Mouse (Mus musculus) liver, postnatal 0 days (tissue): ENCODE measurements at regions not wholly inside any gene's neighbourhood (a gene's known extent, or its start where the extent isn't known, plus 50 kb on each side); places are given as distances from the start of the nearest gene placed in this dataset.

Source experiments
- ATAC-seq: fragments of 200-750 bp; cut with Nextera tagmentation; 2 replicates; pipeline ENCODE4 v1.8.0; 2017; ENCODE audit warnings: mild to moderate bottlenecking, moderate library complexity
- DNase-seq: peaks from one replicate; pipeline ENCODE4 v3.0.0-alpha.2; 2016
- H3K27ac ChIP-seq: fragments of 300-500 bp; sonication (generic); 2 replicates; pipeline ENCODE4 v1.5.1; 2014; ENCODE audit warnings: antibody characterized with exemption, moderate library complexity, mild to moderate bottlenecking, low read depth
- H3K27me3 ChIP-seq: fragments of 300-500 bp; sonication (generic); 2 replicates; pipeline ENCODE4 v1.6.1; 2014; ENCODE audit warnings: low read length, control low read depth, mixed read lengths; ENCODE audit not compliant: insufficient read depth
- H3K36me3 ChIP-seq: fragments of 300-500 bp; sonication (generic); replicated peaks from 2 replicates; pipeline ENCODE4 v1.6.1; 2014; ENCODE audit warnings: mild to moderate bottlenecking, control low read depth, low read length, moderate library complexity, mixed read lengths; ENCODE audit not compliant: insufficient read depth
- H3K4me1 ChIP-seq: fragments of 300-500 bp; sonication (generic); 2 replicates; pipeline ENCODE4 v1.6.1; 2014; ENCODE audit warnings: antibody characterized with exemption, mild to moderate bottlenecking, control low read depth; ENCODE audit not compliant: insufficient read depth
- H3K4me2 ChIP-seq: fragments of 300-500 bp; sonication (generic); 2 replicates; pipeline ENCODE4 v1.6.1; 2014; ENCODE audit warnings: low read depth, mild to moderate bottlenecking, low read length, moderate library complexity, mixed read lengths
- H3K4me3 ChIP-seq: fragments of 300-500 bp; sonication (generic); 2 replicates; pipeline ENCODE4 v1.5.1; 2014; ENCODE audit warnings: low read depth, low read length
- H3K9ac ChIP-seq: fragments of 300-500 bp; sonication (generic); replicated peaks from 2 replicates; pipeline ENCODE4 v1.6.1; 2014; ENCODE audit warnings: mild to moderate bottlenecking, moderate library complexity
- H3K9me3 ChIP-seq: fragments of 300-500 bp; sonication (generic); 2 replicates; pipeline ENCODE4 v1.6.1; 2016; ENCODE audit warnings: mild to moderate bottlenecking, control low read depth, low read length, mixed read lengths
- CTCF ChIP-seq: sonication (generic); IDR thresholded peaks from 2 replicates; pipeline ENCODE4 v1.5.1; 2016; ENCODE audit warnings: antibody characterized with exemption, low read depth
- EP300 ChIP-seq: IDR thresholded peaks from 2 replicates; pipeline ENCODE4 v1.6.1; 2016; ENCODE audit warnings: antibody characterized with exemption, low read depth, mild to moderate bottlenecking
- WGBS: fragments of 180-500 bp; shearing (Covaris S2); extraction: QIAGEN DNeasy Blood & Tissue Kit; methylation state at CpG from one replicate; pipeline ENCODE4 v1.1.7; 2014; ENCODE audit not compliant: insufficient replicate concordance; 5-methylcytosine and 5-hydroxymethylcytosine counted together

DNA sequence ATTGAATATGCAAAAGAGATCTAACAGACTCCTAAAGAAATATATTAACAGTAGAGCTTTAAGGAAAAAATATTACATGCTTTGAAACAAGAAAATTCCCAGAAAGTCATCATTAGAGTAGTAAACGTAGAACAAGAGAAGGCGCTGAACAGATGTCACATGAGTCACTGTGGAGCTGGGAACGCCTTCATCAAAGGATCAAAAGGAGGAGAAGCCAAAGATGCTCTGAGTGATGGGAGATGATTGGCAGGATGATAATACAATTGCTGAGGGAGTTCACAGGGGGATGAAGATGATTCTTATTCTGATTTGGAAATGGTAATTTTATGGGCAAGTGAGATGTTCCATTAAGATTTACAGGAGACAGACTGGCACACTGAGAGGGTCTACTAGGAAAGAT is 417.1 kb upstream of the Syt1 start:
- Histone ChIP-seq H3K4me2 (no peak overlapping the region), H3K9ac (no peak overlapping the region), H3K36me3 (no peaks in the 10 kb centered on the region), H3K4me1 (no peaks in the 10 kb centered on the region), H3K27ac (no peak overlapping the region), H3K9me3 (no peaks in the 10 kb centered on the region), H3K27me3 (no peaks in the 10 kb centered on the region), H3K4me3 (no peak overlapping the region)
- DNase-seq (no peak), ATAC-seq (no peak)
- 73% methylated on average over 3 of the region's 3 CpGs for WGBS
- TF ChIP-seq EP300: no peak
- no peak for TF ChIP-seq CTCF

DNA sequence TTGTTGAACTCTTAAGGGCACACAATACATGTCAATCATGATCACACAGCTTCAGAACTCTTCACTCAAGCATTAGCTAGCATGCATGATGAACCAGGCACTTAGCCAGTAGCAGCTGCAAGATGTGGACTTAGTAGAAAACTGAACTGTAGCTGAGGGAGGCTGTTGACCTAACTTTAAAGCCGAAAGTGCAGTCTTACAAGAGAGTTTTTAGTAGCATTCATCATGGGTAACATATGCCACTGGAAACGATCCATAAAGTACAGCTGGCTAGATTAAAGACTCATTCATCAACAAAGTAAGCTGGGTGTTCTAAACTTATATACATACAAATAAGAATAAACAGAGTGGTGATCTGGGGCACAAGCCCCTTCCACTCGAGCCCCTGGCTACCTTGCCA is 396.2 kb upstream of the Syt1 start:
- ATAC-seq: no peak
- DNase-seq: no peak
- no peak for TF ChIP-seq CTCF
- TF ChIP-seq EP300: no peak
- Histone ChIP-seq H3K4me2 (no peak overlapping the region), H3K27me3 (no peaks in the 10 kb centered on the region), H3K9ac (no peak overlapping the region), H3K9me3 (no peaks in the 10 kb centered on the region), H3K27ac (no peak overlapping the region), H3K36me3 (no peaks in the 10 kb centered on the region), H3K4me1 (no peaks in the 10 kb centered on the region), H3K4me3 (no peak overlapping the region)
- WGBS: 58% methylated on average over 3 of the region's 3 CpGs

DNA sequence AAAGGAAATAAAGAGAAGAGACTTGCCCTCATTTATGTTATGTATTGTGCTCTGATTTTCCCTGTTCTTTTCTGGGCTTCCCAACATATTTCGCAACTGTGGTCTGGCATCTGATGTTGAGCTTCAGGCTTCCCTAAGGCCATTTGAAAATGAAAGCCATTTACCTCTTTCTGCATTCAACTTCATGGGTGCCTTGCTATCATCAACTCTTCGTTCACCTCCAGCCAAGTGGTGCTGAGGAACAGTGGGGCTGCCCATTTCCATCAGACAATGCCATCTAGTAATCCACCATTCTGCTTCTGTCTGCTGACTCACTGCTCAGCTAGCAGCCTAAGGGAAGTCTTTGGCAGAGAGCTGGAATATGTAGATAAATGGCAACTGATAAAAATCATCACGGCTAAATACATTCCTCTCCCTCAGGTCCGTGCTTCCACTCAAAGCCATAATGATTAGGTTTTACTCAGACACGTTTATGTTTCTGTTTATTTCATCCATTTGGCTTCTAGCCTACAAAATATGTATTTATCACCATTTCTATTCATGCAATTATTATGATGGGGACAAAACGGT is 394.4 kb upstream of the Syt1 start:
- Histone ChIP-seq H3K4me1 (no peaks in the 10 kb centered on the region), H3K4me3 (no peak overlapping the region), H3K9ac (no peak overlapping the region), H3K27me3 (no peaks in the 10 kb centered on the region), H3K27ac (no peak overlapping the region), H3K9me3 (no peaks in the 10 kb centered on the region), H3K36me3 (no peaks in the 10 kb centered on the region), H3K4me2 (no peak overlapping the region)
- 71% methylated on average over 6 of the region's 6 CpGs for WGBS
- ATAC-seq: no peak
- TF ChIP-seq EP300 (no peak), CTCF (no peak)
- no peak for DNase-seq

DNA sequence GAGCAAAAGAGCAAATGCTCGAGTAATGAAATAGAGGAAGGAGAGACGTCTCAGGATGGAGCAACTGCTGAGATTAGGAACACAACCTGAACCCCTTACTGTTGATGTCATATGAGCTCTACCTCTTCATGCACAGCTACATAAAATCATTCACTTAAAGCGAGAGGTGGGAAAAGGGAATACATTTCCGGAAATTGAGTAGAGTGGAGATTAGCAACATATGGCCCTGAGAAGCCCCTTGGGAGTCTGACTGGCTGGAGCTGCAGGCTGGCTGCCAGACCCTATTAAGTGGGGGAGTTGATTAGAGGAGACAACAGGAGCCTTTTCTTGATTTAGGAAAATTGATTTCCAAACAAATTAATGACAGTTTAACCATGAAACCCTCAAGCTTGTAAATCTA is 373.0 kb upstream of the Syt1 start:
- Histone ChIP-seq H3K9me3 (no peaks in the 10 kb centered on the region), H3K27me3 (no peaks in the 10 kb centered on the region), H3K4me1 (no peaks in the 10 kb centered on the region), H3K27ac (no peak overlapping the region), H3K4me3 (no peak overlapping the region), H3K9ac (no peak overlapping the region), H3K36me3 (no peaks in the 10 kb centered on the region), H3K4me2 (no peak overlapping the region)
- ATAC-seq (no peak), DNase-seq (no peak)
- 78% methylated on average over 4 of the region's 4 CpGs for WGBS
- TF ChIP-seq EP300 (no peak), CTCF (no peak)

DNA sequence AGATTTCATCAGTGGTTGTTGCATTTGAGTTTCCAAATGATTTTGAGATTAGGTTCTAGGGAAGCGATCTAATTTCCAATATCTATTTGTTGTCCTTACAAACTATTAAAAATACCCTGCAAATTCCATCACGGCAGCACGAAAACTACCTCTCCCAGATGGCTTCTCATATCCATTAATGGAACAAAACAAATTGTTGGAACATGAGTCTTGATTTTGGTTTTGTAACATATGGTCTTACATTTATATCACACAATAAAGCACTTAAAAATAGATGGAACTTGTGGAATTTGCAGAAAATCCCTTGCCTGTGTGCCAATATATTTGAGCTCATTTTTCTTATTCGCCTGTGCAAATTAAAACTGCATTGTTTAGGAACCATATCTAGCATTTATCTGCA is 368.1 kb upstream of the Syt1 start:
- Histone ChIP-seq H3K27ac (no peak overlapping the region), H3K36me3 (no peaks in the 10 kb centered on the region), H3K4me1 (no peaks in the 10 kb centered on the region), H3K9ac (no peak overlapping the region), H3K27me3 (no peaks in the 10 kb centered on the region), H3K9me3 (no peaks in the 10 kb centered on the region), H3K4me2 (no peak overlapping the region), H3K4me3 (no peak overlapping the region)
- 77% methylated on average over 4 of the region's 4 CpGs for WGBS
- TF ChIP-seq EP300 (no peak), CTCF (no peak)
- DNase-seq (no peak), ATAC-seq (no peak)

DNA sequence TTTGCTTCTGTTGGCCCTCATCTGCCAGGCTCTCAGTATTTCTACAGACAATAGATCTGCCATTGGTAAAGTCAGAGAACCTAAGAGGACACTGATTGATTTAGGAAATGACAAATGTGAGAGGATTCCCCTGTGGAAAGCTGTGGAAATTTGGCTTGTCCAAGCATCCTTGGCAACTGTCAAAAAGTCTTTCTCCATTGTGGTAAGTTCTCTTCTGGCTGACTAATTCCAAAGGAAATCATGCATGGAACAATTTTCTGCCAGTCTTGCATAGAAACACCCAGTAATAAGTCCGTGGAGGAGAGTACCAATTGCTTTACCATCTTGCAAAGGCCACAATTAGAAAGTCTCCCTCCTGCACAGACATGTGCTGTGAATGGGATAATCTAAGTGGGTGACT is 349.4 kb upstream of the Syt1 start:
- Histone ChIP-seq H3K27me3 (no peaks in the 10 kb centered on the region), H3K9ac (no peak overlapping the region), H3K4me3 (no peak overlapping the region), H3K27ac (no peak overlapping the region), H3K9me3 (no peaks in the 10 kb centered on the region), H3K4me2 (no peak overlapping the region), H3K4me1 (no peaks in the 10 kb centered on the region), H3K36me3 (no peaks in the 10 kb centered on the region)
- DNase-seq (no peak), ATAC-seq (no peak)
- WGBS: 73% methylated on average over 1 of the region's 1 CpGs
- TF ChIP-seq EP300 (no peak), CTCF (no peak)

DNA sequence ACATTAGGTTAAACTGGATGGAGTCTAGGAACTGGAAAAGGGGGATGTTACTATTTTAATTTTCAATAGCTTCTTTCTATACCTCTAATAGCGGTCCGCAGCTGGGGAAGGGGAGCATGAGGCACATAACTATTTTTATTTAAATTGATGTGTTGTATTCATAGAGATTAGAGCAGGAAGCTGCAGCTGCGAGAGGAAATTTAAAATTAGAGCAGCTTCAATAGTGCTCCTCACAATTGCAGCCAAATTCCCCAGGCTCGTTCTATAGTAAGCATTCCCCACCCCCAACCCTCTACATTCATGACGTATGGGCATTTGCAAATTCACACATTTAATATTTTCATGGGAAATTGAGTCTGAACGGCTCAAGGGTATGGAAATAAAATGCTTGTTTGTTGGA is 348.0 kb upstream of the Syt1 start:
- DNase-seq: no peak
- no peak overlapping the region for H3K27ac ChIP-seq
- TF ChIP-seq EP300: no peak
- TF ChIP-seq CTCF: no peak
- H3K27me3 ChIP-seq: no peaks in the 10 kb centered on the region
- no peaks in the 10 kb centered on the region for H3K36me3 ChIP-seq
- H3K9ac ChIP-seq: no peak overlapping the region
- no peaks in the 10 kb centered on the region for H3K4me1 ChIP-seq
- WGBS: 72% methylated on average over 6 of the region's 6 CpGs
- H3K4me3 ChIP-seq: no peak overlapping the region
- ATAC-seq: no peak
- no peaks in the 10 kb centered on the region for H3K9me3 ChIP-seq
- no peak overlapping the region for H3K4me2 ChIP-seq
